Mouse (Mus musculus) spleen, postnatal 14 days (tissue): ENCODE measurements around the gene Rec8.

Experiments
- DNase-seq, 2 experiments: peaks; one replicate each; pipeline ENCODE4 v3.0.0; 2021 to 2022; ENCODE audit warnings: low spot score in 2 of 2

Gene Rec8

DNA sequence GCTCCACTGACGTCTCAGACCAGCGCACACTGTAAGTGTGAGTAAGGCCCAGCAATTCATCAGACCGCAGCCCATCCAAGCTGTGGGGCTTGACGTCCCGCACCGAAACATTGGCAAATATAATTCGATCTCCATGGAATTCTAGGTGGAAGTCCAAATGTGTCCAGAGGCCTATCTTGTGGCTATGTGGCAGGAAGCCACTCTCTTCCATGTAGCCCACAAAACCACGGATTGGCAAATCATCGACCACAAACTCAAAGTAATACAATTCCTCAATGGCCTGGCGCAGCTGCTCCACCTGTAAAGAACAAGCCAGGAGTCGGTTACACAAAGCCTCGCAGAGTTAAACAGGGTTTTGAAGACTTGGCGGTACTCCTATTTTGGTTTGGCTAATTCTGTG is 23.5 kb downstream of the Rec8 start:
- no peak for DNase-seq

DNA sequence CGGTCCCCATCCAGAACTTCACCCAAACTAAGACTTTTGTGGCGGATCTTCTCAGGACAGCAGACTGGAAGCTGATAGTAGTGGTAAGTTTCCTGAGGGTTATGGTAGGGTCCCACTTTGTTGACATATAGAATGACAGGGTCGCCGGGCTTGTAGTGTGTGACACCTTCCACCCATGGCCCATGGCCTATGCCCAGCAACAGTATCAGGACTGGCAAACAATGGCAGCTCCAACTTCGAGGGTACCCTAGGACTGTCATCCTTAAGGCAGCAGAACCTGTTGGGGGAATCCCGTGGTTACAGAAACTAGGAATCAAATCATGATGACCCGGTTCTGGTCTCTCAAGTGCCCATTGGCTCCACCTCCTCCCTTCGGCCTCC is 24.8 kb downstream of the Rec8 start:
- DNase-seq: no peak

DNA sequence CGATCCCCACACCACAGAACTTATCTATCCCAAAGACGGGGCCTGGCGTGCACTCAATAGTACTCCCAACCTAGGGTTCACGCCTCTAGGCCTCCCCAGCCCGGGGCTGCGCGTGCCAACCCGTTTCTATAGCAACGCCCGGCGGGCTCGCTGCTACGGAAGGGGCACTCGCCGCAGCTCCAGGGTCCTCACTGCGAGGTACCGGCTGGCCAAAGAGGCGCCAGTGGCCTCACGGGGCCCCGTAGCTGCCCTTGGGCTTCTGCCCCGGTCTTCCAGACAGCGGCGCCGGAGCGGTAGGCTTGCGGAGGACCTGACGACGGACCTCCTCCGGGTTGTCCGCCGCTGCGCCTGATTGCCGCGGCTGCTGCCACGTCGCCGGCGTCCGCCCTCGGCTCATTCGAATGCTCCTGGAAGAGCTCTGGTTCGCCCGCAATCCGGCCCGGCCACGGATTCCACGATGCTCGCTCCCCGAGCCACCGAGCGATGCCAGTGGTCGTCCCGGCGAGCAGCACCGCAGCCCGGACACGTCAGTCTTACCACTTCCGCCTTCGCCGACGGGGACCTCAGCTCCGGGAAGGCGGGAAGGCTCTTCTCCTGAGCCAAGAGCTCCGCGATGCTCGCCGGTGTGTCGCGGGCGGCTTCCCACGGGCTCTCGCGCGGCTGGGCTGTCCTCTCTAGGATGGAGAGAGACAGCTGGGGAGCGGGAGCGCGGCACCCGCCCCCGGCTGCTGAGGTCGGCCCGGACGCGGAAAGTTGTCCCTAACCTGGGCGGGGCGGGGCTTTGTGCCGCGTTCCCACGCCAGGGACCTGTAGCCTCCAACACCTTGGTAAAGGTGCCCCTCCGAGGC is 25.4 kb downstream of the Rec8 start, which contains the start of gene Tm9sf1:
TSS of gene Tm9sf1 (minus strand) at position 747 of the 848 bp plus-strand sequence.
- DNase-seq: peak; percentile 75 to 81

DNA sequence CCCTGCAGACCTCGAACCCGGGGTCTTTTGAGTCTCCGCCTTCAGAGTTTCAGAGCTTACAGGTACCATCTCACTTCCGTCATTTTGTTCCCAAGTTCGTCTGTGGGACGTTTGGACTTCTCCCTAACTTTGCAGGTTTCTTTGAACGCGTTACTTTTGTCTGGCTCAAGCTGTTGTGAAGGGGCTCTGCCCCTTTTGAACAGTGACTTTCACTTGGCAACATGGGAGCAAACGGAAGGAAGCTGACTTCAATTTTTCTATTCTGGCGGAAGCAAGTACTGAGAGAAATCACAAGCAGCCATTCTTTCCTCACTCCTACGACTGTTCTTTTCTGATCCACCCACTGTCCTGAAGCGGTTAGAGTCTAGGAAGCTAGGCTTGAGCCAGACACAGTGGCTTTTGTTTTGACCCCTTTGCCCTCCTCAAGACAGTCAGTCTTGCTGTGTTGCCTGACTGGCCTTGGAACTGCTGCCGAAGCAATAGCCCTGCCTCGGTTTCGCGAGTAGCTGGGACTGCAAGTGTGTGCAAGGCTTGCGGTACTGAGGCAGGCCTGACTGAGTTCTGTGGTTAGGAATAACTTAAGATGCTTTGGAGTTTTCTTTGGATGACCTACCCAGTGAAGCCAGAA is 26.5 kb downstream of the Rec8 start:
- DNase-seq: no peak

DNA sequence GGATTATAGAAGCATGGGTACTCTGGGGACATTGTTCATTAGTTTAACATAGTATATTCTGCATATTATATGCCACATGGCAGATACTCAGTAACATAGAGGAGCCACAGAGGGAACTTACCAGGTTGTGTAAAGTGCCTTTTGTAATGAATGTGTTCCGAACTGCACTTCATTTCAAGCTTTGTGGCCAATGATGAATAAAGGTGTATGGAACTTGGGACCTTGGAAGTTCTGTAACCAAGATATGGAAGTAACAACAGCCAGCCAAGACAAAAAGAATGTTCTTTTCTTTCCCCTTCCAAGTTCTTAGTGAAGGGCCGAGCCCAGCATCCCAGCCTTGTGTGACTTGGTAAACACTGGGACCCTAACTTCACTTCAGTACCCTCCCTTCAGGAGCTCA is 32.0 kb downstream of the Rec8 start, which contains the start of gene Tssk4:
TSS of gene Tssk4 (plus strand) at position 301 of the 400 bp plus-strand sequence.
- DNase-seq: no peak

DNA sequence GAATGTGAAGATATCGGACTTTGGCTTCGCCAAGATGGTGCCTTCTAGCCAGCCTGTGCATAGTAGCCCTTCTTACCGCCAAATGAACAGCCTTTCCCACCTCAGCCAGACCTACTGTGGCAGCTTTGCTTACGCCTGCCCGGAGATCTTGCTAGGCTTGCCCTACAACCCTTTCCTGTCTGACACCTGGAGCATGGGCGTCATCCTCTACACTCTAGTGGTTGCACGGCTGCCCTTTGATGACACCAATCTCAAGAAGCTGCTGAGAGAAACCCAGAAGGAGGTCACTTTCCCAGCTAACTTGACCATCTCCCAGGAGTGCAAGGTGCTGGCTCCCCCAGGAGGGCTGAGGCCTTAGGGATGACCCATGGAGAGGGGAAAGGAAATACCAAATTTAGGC is 33.7 kb downstream of the Rec8 start:
- no peak for DNase-seq

DNA sequence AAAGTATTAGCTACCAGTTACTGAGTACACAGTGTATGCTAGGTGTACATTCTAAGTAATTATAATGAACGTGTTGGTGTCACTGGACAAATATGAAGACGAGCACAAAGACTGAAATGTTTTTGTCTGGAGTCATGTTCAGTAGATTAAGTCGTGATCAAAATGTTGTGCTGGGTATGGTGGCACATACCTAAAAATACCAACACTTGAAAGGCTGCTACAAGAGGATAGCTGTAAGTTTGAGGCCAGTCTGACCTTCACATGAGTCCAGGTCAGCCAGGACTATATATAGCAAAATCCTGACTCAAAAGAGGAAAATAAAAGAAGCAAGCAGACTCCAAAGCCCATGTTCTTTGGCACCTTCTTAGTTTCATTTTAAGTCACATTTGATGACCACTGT is 39.1 kb downstream of the Rec8 start:
- no peak for DNase-seq

DNA sequence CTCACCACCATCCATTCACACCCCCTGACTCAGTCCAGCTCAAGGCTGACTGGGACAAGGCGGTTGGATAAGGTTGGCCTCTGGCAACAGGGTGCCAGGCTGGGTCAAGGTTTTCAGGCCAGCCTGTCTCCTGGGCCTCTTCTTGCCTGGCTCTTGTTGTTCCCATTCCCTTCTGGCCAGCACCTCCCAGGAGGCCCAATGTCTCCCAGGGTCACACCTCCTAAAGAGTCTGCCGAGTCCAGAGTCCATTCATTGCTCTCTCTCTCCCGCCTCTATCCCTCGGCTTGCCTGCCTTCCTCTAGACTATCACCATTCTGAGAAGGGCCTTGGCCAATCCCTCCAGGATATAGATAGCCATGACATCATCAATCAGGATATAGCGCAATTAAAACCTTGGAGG is 40.2 kb downstream of the Rec8 start:
- DNase-seq: no peak

DNA sequence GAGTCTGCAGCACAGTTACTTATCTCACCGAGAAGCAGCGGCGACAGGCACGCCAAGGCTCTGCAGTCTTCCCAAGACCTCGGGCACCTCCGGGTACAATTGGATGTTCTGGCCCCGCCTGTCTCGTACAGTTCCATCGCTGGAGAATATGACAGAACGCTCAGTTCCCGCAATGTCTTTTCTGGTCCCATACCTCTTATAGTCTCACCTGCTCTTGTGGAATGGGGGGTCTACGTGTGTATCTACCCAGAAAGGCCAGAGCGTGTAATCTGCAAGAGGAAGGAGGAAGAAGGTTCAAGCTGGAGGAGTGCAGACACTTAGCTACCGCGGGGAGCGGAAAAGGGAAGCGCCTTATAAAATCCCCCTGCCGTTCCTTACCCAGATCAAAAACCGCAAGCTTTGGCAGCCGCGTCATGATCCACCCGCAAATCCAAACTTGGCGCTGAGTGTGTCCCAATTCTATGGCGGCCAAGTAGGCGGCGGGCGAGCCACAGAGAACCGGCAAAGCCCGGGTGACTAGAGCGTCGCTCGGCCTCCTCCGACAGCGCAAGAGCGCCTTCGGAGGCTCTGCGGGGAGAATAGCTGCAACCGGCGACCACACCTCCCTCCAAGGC is 42.2 kb downstream of the Rec8 start, which contains the start of gene Mdp1:
TSS of gene Mdp1 (minus strand) at position 549 of the 614 bp plus-strand sequence.
- DNase-seq: peak; percentile 56 to 73

DNA sequence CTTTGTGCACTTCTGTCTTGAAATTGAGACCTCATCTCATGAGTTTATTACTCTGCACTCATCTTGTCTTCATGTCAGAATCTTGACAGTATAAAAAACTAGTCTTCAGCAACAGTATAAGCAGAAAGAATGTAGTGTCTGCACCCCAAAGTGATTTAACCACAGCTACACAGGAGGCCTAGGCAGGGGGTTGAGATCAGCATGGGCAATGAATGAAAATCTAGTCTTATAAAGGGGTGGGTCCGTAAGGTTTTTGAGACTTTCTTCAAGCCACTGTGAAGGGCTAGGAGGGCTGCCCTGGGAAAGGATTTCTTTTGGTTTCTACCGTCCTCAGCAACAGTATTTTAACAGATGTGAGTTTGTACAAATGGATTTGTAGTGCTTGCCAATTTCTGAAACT is 42.8 kb downstream of the Rec8 start:
- no peak for DNase-seq

DNA sequence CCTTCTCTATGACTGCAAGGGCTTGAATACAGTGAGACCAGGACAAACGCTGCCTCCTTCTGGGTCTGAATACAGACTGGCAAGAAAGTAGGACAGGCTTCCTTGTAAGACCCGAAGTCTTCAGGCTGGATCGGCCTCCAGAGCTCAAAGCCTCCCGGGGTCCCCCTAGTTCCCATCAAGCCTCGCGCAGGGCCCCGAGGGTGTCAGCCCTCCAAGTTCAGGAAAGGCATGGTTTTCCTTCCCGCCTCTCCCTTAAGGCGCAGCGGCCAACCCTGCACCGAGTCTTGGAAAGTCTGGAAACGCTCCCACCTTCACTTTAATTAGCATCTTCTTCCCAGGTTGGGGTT is 53.6 kb downstream of the Rec8 start:
- no peak for DNase-seq

DNA sequence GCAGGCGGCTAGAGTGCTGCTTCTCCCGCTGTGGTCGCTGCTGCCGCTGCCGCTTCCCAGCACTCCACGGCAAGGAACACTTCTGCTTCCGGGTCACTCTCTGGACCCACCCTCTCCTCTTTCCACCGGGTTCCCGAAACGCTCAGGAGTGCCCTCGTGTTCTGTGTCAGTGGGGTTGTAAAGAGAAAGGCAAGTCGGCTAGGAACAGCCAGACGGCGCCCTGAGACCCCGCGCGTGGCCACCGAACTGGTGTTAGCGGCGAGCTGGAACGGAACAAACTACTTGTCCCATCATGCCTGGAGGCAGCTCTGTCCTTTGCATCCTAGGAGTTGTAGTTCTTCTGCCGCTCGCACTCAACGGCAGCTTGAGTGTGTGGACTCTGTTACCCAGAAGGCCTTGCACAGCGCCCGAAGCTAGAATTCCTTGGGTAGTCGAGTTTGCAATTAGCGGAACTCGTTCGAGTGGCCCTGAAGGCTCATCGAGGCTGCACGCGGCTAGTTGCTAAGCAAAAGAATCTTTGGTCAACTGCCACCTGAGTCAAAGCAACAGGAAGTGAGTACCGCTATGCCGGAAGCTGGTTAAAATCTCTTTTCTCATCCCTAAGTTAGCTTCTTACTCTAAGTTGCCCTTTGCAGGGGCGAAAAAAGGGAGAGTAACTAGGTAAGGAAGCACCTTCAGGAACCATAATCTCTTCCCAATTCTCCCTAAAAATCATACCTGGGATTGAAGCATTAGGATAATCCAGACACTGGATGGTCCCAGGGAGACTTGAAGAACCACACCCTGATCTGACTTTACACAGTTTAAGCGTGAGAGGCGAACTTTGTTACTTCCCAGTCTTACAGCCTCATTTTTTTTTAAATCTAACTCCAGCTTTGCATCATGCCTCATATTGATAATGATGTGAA is 54.2 kb downstream of the Rec8 start, which contains the start of the genes Gmpr2 and Nedd8:
TSS of gene Gmpr2 (plus strand) at position 109 of the 908 bp plus-strand sequence.
TSS of gene Nedd8 (minus strand) at position 292 of the 908 bp plus-strand sequence.
- DNase-seq: peak; percentile 68 to 79

DNA sequence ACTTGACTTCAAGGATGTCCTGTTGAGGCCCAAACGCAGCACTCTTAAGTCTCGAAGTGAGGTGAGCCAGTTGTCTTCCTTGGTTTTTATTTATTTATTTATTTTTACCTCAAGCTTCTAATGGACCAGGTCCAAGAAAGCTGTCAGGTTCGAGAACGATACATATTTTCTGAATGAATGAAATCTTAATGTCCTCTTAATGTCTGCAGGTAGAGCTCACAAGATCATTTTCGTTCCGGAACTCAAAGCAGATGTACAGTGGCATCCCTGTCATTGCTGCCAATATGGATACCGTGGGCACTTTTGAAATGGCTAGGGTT is 54.9 kb downstream of the Rec8 start:
- DNase-seq: no peak
